Mouse (Mus musculus): ENCODE data around the gene Tmtc4. TPM values are rescaled to one million over a fixed set of nuclear protein-coding genes. Genes with fewer than 3 reads are reported as not detected.
A peak's percentile ranks its signal among the peaks of the same experiment; 100 is the strongest.

The Tmtc4 gene
- 15.9 and 17.4 TPM in 2 replicates for polyA plus RNA-seq (2015; fragmentation: Nextera tagmentation; extraction: Ambion mirVana)

GRCm38 (mm10) chr14:122983226-122984215 is at the start of gene Tmtc4:
Gene Tmtc4, minus strand, starts transcription at chr14:122984035.
- Histone ChIP-seq H3K4me3 (ENCODE audit: low read length) (peak within 1 kb of the TSS; percentile 83), H3K36me3 (ENCODE audit: control insufficient read depth, insufficient read depth, low read length) (no peaks in the 10 kb centered on the region), H3K27ac (ENCODE audit: low read length) (peak within 1 kb of the TSS; percentile 96), H3K27me3 (replicated peaks; ENCODE audit: control insufficient read depth, insufficient read depth, low read length) (no peaks in the 10 kb centered on the region), H3K4me1 (ENCODE audit: control insufficient read depth, insufficient read depth, low read length) (peaks cover 13% of the 10 kb centered on the region), H3K9ac (ENCODE audit: low read depth, low read length) (peak within 1 kb of the TSS; percentile 87), H3K9me3 (ENCODE audit: control insufficient read depth, low read length) (no peaks in the 10 kb centered on the region), H3K4me2 (ENCODE audit: low read depth, low read length) (peak within 1 kb of the TSS; percentile 86)
- WGBS = under 1% methylated on average over 46 of the region's 54 CpGs
- peak; percentile 99 for ATAC-seq

GRCm38 (mm10) chr14:123032435-123032834 is 48.6 kb upstream of the Tmtc4 start:
- Histone ChIP-seq H3K27me3 (replicated peaks; ENCODE audit: control insufficient read depth, insufficient read depth, low read length) (no peaks in the 10 kb centered on the region), H3K4me3 (ENCODE audit: low read length) (no peak overlapping the region), H3K4me2 (ENCODE audit: low read depth, low read length) (no peak overlapping the region), H3K9me3 (ENCODE audit: control insufficient read depth, low read length) (no peaks in the 10 kb centered on the region), H3K27ac (ENCODE audit: low read length) (no peak overlapping the region), H3K9ac (ENCODE audit: low read depth, low read length) (no peak overlapping the region), H3K36me3 (ENCODE audit: control insufficient read depth, insufficient read depth, low read length) (no peaks in the 10 kb centered on the region), H3K4me1 (ENCODE audit: control insufficient read depth, insufficient read depth, low read length) (no peaks in the 10 kb centered on the region)
- no peak for ATAC-seq
- 65% methylated on average over 1 of the region's 1 CpGs for WGBS

GRCm38 (mm10) chr14:123027876-123028275 is 44.0 kb upstream of the Tmtc4 start:
- no peak for ATAC-seq
- H3K4me3 ChIP-seq (ENCODE audit: low read length) = no peak overlapping the region
- no peak overlapping the region for H3K27ac ChIP-seq (ENCODE audit: low read length)
- no peak overlapping the region for H3K9ac ChIP-seq (ENCODE audit: low read depth, low read length)
- no peak overlapping the region for H3K4me2 ChIP-seq (ENCODE audit: low read depth, low read length)
- H3K9me3 ChIP-seq (ENCODE audit: control insufficient read depth, low read length) = no peaks in the 10 kb centered on the region
- no peaks in the 10 kb centered on the region for H3K36me3 ChIP-seq (ENCODE audit: control insufficient read depth, insufficient read depth, low read length)
- H3K4me1 ChIP-seq (ENCODE audit: control insufficient read depth, insufficient read depth, low read length) = no peaks in the 10 kb centered on the region
- WGBS = 56% methylated on average over 2 of the region's 2 CpGs
- H3K27me3 ChIP-seq (replicated peaks; ENCODE audit: control insufficient read depth, insufficient read depth, low read length) = no peaks in the 10 kb centered on the region

DNA sequence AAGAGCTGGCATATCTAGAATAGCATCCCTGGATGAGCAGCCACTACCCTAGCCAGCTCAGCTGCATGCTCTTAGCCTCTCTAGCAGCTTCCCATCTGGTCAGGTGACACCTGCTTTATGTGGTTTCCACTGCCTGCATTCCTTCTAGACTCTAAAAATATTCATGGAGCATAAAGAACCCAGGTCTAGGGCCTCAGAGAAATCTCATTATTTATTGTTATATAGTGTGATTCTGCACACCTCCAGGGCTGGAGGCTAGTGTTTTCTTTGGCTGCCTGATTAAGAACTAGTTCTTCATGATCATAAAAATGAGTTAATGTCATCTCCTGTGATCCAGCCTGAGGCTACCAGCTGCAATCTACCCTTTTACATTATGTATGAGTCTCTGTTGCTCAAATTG is 39.1 kb upstream of the Tmtc4 start:
- Histone ChIP-seq H3K4me2 (ENCODE audit: low read depth, low read length) (no peak overlapping the region), H3K36me3 (ENCODE audit: control insufficient read depth, insufficient read depth, low read length) (no peaks in the 10 kb centered on the region), H3K4me1 (ENCODE audit: control insufficient read depth, insufficient read depth, low read length) (no peaks in the 10 kb centered on the region), H3K9ac (ENCODE audit: low read depth, low read length) (no peak overlapping the region), H3K27ac (ENCODE audit: low read length) (no peak overlapping the region), H3K4me3 (ENCODE audit: low read length) (no peak overlapping the region), H3K9me3 (ENCODE audit: control insufficient read depth, low read length) (no peaks in the 10 kb centered on the region), H3K27me3 (replicated peaks; ENCODE audit: control insufficient read depth, insufficient read depth, low read length) (no peaks in the 10 kb centered on the region)
- ATAC-seq = no peak

- 90% methylated on average over 1 of the region's 1 CpGs for WGBS
- Histone ChIP-seq H3K4me3 (ENCODE audit: low read length) (no peak overlapping the region), H3K9ac (ENCODE audit: low read depth, low read length) (no peak overlapping the region), H3K4me2 (ENCODE audit: low read depth, low read length) (no peak overlapping the region), H3K27me3 (replicated peaks; ENCODE audit: control insufficient read depth, insufficient read depth, low read length) (no peaks in the 10 kb centered on the region), H3K27ac (ENCODE audit: low read length) (no peak overlapping the region), H3K36me3 (ENCODE audit: control insufficient read depth, insufficient read depth, low read length) (no peaks in the 10 kb centered on the region), H3K4me1 (ENCODE audit: control insufficient read depth, insufficient read depth, low read length) (no peaks in the 10 kb centered on the region), H3K9me3 (ENCODE audit: control insufficient read depth, low read length) (no peaks in the 10 kb centered on the region)
- no peak for ATAC-seq
These were observed 32.5 kb upstream of the Tmtc4 start for GRCm38 (mm10) chr14:123016310-123016709.

DNA sequence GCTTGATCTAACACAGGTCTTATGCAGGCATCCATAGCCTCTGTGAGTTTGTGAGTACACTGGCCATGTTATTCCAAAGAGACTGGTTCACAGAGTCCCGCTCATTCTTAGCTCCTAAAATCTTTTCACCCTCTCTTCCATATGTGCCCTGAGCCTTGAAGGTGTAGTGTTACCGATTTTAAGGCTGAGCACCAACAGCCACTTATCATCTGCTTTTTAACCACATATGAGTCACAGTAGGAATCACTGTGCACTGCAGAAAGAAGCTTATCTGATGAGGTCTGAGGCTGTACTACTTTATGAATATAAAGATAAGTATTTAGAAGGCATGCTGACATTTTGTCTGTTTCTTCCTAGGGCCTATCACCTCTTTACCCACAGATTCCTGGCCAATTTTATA is 31.9 kb upstream of the Tmtc4 start:
- WGBS = 90% methylated on average over 2 of the region's 2 CpGs

GRCm38 (mm10) chr14:123009108-123010018 is 25.5 kb upstream of the Tmtc4 start:
- Histone ChIP-seq H3K4me2 (ENCODE audit: low read depth, low read length) (no peak overlapping the region), H3K9me3 (ENCODE audit: control insufficient read depth, low read length) (no peaks in the 10 kb centered on the region), H3K27ac (ENCODE audit: low read length) (no peak overlapping the region), H3K36me3 (ENCODE audit: control insufficient read depth, insufficient read depth, low read length) (no peaks in the 10 kb centered on the region), H3K9ac (ENCODE audit: low read depth, low read length) (no peak overlapping the region), H3K4me1 (ENCODE audit: control insufficient read depth, insufficient read depth, low read length) (no peaks in the 10 kb centered on the region), H3K27me3 (replicated peaks; ENCODE audit: control insufficient read depth, insufficient read depth, low read length) (no peaks in the 10 kb centered on the region), H3K4me3 (ENCODE audit: low read length) (no peak overlapping the region)
- ATAC-seq = no peak
- WGBS = 53% methylated on average over 18 of the region's 18 CpGs

More for the DNA sequence above, 31.9 kb upstream of the Tmtc4 start:
- H3K4me1 ChIP-seq (ENCODE audit: control insufficient read depth, insufficient read depth, low read length) = no peaks in the 10 kb centered on the region
- H3K27ac ChIP-seq (ENCODE audit: low read length) = no peak overlapping the region
- no peak overlapping the region for H3K4me3 ChIP-seq (ENCODE audit: low read length)
- no peaks in the 10 kb centered on the region for H3K36me3 ChIP-seq (ENCODE audit: control insufficient read depth, insufficient read depth, low read length)
- H3K4me2 ChIP-seq (ENCODE audit: low read depth, low read length) = no peak overlapping the region
- H3K27me3 ChIP-seq (replicated peaks; ENCODE audit: control insufficient read depth, insufficient read depth, low read length) = no peaks in the 10 kb centered on the region
- no peak for ATAC-seq
- H3K9ac ChIP-seq (ENCODE audit: low read depth, low read length) = no peak overlapping the region
- no peaks in the 10 kb centered on the region for H3K9me3 ChIP-seq (ENCODE audit: control insufficient read depth, low read length)

- no peaks in the 10 kb centered on the region for H3K9me3 ChIP-seq (ENCODE audit: control insufficient read depth, low read length)
- ATAC-seq = no peak
- H3K27me3 ChIP-seq (replicated peaks; ENCODE audit: control insufficient read depth, insufficient read depth, low read length) = no peaks in the 10 kb centered on the region
- no peak overlapping the region for H3K9ac ChIP-seq (ENCODE audit: low read depth, low read length)
- no peak overlapping the region for H3K4me2 ChIP-seq (ENCODE audit: low read depth, low read length)
- H3K4me1 ChIP-seq (ENCODE audit: control insufficient read depth, insufficient read depth, low read length) = no peaks in the 10 kb centered on the region
- WGBS = 81% methylated on average over 2 of the region's 2 CpGs
- H3K27ac ChIP-seq (ENCODE audit: low read length) = no peak overlapping the region
- no peak overlapping the region for H3K4me3 ChIP-seq (ENCODE audit: low read length)
- H3K36me3 ChIP-seq (ENCODE audit: control insufficient read depth, insufficient read depth, low read length) = no peaks in the 10 kb centered on the region
These were observed 24.8 kb upstream of the Tmtc4 start for GRCm38 (mm10) chr14:123008672-123009071.

DNA sequence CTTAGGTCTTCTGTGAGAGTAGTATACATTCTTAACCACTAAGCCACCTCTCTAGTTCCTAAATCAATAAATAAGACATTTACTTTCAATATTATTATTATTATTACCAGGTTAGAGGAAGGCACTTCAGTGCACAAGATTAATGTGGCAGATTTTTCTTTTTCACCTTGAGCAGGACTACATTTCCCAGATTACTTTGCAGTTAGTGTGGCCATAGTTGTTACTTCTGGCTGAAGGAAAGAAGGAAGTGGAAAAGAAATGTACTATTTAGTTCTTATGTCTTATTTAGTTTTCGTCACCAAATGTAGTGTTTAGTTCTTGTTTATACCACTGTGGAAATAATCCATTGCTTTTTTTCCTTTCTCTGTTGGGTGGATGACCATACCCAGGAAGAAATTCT is 19.9 kb upstream of the Tmtc4 start:
- Histone ChIP-seq H3K36me3 (ENCODE audit: control insufficient read depth, insufficient read depth, low read length) (no peaks in the 10 kb centered on the region), H3K4me3 (ENCODE audit: low read length) (no peak overlapping the region), H3K9ac (ENCODE audit: low read depth, low read length) (no peak overlapping the region), H3K4me1 (ENCODE audit: control insufficient read depth, insufficient read depth, low read length) (no peaks in the 10 kb centered on the region), H3K27ac (ENCODE audit: low read length) (no peak overlapping the region), H3K27me3 (replicated peaks; ENCODE audit: control insufficient read depth, insufficient read depth, low read length) (no peaks in the 10 kb centered on the region), H3K4me2 (ENCODE audit: low read depth, low read length) (no peak overlapping the region), H3K9me3 (ENCODE audit: control insufficient read depth, low read length) (no peaks in the 10 kb centered on the region)
- 76% methylated on average over 1 of the region's 1 CpGs for WGBS
- ATAC-seq = no peak
